Mouse (Mus musculus) testis, postnatal 14 days (tissue): ENCODE data around the gene Slc35e4.
"Not testable (repeated sequence)": the region's sequence is repeated elsewhere in the genome, so short reads cannot be mapped to it uniquely, and the experiment has no call there.

Source experiments
- DNase-seq: peaks from one replicate; pipeline ENCODE4 v3.0.0; 2021; ENCODE audit warnings: low spot score

Gene Slc35e4

GRCm38 (mm10) chr11:3914109-3914840, at the start of gene Slc35e4:
TSS of gene Slc35e4 (minus strand) at chr11:3914664.
- DNase-seq: peak; percentile 81

- DNase-seq: peak; percentile 87
Observed at GRCm38 (mm10) chr11:3963610-3964415, 49.3 kb upstream of the Slc35e4 start, which contains the start of gene Pes1. TSS of gene Pes1 (plus strand) at chr11:3963975.

GRCm38 (mm10) chr11:3963155-3963554, 48.7 kb upstream of the Slc35e4 start:
- peak; percentile 67 for DNase-seq

GRCm38 (mm10) chr11:3961761-3962160, 47.3 kb upstream of the Slc35e4 start:
- no peak for DNase-seq

GRCm38 (mm10) chr11:3960901-3961300, 46.4 kb upstream of the Slc35e4 start:
- DNase-seq: no peak

- not testable (repeated sequence) for DNase-seq
Observed at GRCm38 (mm10) chr11:3955371-3955770, 40.9 kb upstream of the Slc35e4 start.

GRCm38 (mm10) chr11:3954876-3955275, 40.4 kb upstream of the Slc35e4 start:
- not testable (repeated sequence) for DNase-seq

- no peak for DNase-seq
Observed at GRCm38 (mm10) chr11:3946386-3946785, 31.9 kb upstream of the Slc35e4 start.

GRCm38 (mm10) chr11:3941371-3941770, 26.9 kb upstream of the Slc35e4 start:
- no peak for DNase-seq

GRCm38 (mm10) chr11:3937321-3937874, 22.9 kb upstream of the Slc35e4 start:
- DNase-seq: no peak

GRCm38 (mm10) chr11:3936318-3936717, 21.9 kb upstream of the Slc35e4 start:
- DNase-seq: no peak

GRCm38 (mm10) chr11:3935135-3935534, 20.7 kb upstream of the Slc35e4 start:
- no peak for DNase-seq

- DNase-seq: no peak
Observed at GRCm38 (mm10) chr11:3933756-3934285, 19.4 kb upstream of the Slc35e4 start.

- peak; percentile 80 for DNase-seq
Observed at GRCm38 (mm10) chr11:3931511-3932211, 17.2 kb upstream of the Slc35e4 start, which contains the start of gene Tcn2. TSS of gene Tcn2 (minus strand) at chr11:3932159.

GRCm38 (mm10) chr11:3930931-3931330, 16.5 kb upstream of the Slc35e4 start:
- DNase-seq: no peak

- DNase-seq: no peak
Observed at GRCm38 (mm10) chr11:3930019-3930418, 15.6 kb upstream of the Slc35e4 start.

GRCm38 (mm10) chr11:3925916-3926315, 11.5 kb upstream of the Slc35e4 start:
- no peak for DNase-seq

GRCm38 (mm10) chr11:3922731-3923130, 8.3 kb upstream of the Slc35e4 start:
- no peak for DNase-seq

- DNase-seq: no peak
Observed at GRCm38 (mm10) chr11:3922115-3922514, 7.7 kb upstream of the Slc35e4 start.

GRCm38 (mm10) chr11:3921281-3921850, 6.9 kb upstream of the Slc35e4 start:
- peak; percentile 63 for DNase-seq

- DNase-seq: no peak
Observed at GRCm38 (mm10) chr11:3920476-3920875, 6.0 kb upstream of the Slc35e4 start.
